Mouse (Mus musculus): Measurements from ENCODE around the gene Cd69. TPM values are rescaled to one million over a fixed set of nuclear protein-coding genes. Genes with fewer than 3 reads are reported as not detected.

The Cd69 gene
- total and polyA plus RNA-seq, 2 experiments from 2014 or later, result not detected

GRCm38 (mm10) chr6:129238275-129239038, 36.8 kb downstream of the Cd69 start:
- DNase-seq (ENCODE audit: low spot score), result peak; percentile 47
- H3K4me2 ChIP-seq (ENCODE audit: low read depth, low read length), result peak overlapping the region; percentile 86

GRCm38 (mm10) chr6:129237350-129238274, 37.6 kb downstream of the Cd69 start:
- no peaks in the 10 kb centered on the region for H3K36me3 ChIP-seq (ENCODE audit: insufficient read depth, low read length)
- DNase-seq (ENCODE audit: low spot score), result peak; percentile 86
- peak overlapping the region; percentile 52 for H3K4me3 ChIP-seq (ENCODE audit: low read length)
- TF ChIP-seq CTCF (IDR thresholded peaks at IDR 0.05; ENCODE audit: low read depth), result peak; percentile 84
- peak overlapping the region; percentile 86 for H3K4me2 ChIP-seq (ENCODE audit: low read depth, low read length)
- H3K9ac ChIP-seq (replicated peaks; ENCODE audit: low read length), result peak overlapping the region; percentile 46; the same call in 1 of the 2 replicates
- ATAC-seq, result peak; percentile 97
- 18% methylated on average over 16 of the region's 16 CpGs for WGBS
- H3K4me1 ChIP-seq (ENCODE audit: insufficient read depth, low read length), result no peaks in the 10 kb centered on the region
- H3K27ac ChIP-seq, result no peak overlapping the region
- H3K9me3 ChIP-seq (ENCODE audit: low read length), result no peaks in the 10 kb centered on the region
- H3K27me3 ChIP-seq (ENCODE audit: insufficient read depth, low read length), result no peaks in the 10 kb centered on the region

More at GRCm38 (mm10) chr6:129238275-129239038, 36.8 kb downstream of the Cd69 start:
- Histone ChIP-seq H3K9me3 (ENCODE audit: low read length) (no peaks in the 10 kb centered on the region), H3K4me3 (ENCODE audit: low read length) (peak overlapping the region; percentile 52), H3K4me1 (ENCODE audit: insufficient read depth, low read length) (no peaks in the 10 kb centered on the region), H3K27ac (no peak overlapping the region), H3K27me3 (ENCODE audit: insufficient read depth, low read length) (no peaks in the 10 kb centered on the region), H3K36me3 (ENCODE audit: insufficient read depth, low read length) (no peaks in the 10 kb centered on the region), H3K9ac (replicated peaks; ENCODE audit: low read length) (peak overlapping the region; percentile 46; the same call in 1 of the 2 replicates)
- WGBS, result 13% methylated on average over 14 of the region's 14 CpGs
- ATAC-seq, result peak; percentile 77
- TF ChIP-seq CTCF (IDR thresholded peaks at IDR 0.05; ENCODE audit: low read depth), result no peak

GRCm38 (mm10) chr6:129236652-129237342, 38.4 kb downstream of the Cd69 start:
- DNase-seq (ENCODE audit: low spot score), result no peak
- H3K4me1 ChIP-seq (ENCODE audit: insufficient read depth, low read length), result no peaks in the 10 kb centered on the region

GRCm38 (mm10) chr6:129235855-129236461, 39.3 kb downstream of the Cd69 start:
- H3K36me3 ChIP-seq (ENCODE audit: insufficient read depth, low read length), result no peaks in the 10 kb centered on the region
- H3K27ac ChIP-seq, result no peak overlapping the region
- H3K27me3 ChIP-seq (ENCODE audit: insufficient read depth, low read length), result no peaks in the 10 kb centered on the region
- WGBS, result 89% methylated on average over 5 of the region's 5 CpGs
- no peak overlapping the region for H3K4me3 ChIP-seq (ENCODE audit: low read length)
- DNase-seq (ENCODE audit: low spot score) (no peak), ATAC-seq (no peak)
- TF ChIP-seq CTCF (IDR thresholded peaks at IDR 0.05; ENCODE audit: low read depth), result no peak
- H3K9ac ChIP-seq (replicated peaks; ENCODE audit: low read length), result no peak overlapping the region
- no peaks in the 10 kb centered on the region for H3K4me1 ChIP-seq (ENCODE audit: insufficient read depth, low read length)
- H3K4me2 ChIP-seq (ENCODE audit: low read depth, low read length), result no peak overlapping the region
- no peaks in the 10 kb centered on the region for H3K9me3 ChIP-seq (ENCODE audit: low read length)

More at GRCm38 (mm10) chr6:129236652-129237342, 38.4 kb downstream of the Cd69 start:
- Histone ChIP-seq H3K4me2 (ENCODE audit: low read depth, low read length) (no peak overlapping the region), H3K36me3 (ENCODE audit: insufficient read depth, low read length) (no peaks in the 10 kb centered on the region), H3K27ac (no peak overlapping the region), H3K9ac (replicated peaks; ENCODE audit: low read length) (no peak overlapping the region), H3K4me3 (ENCODE audit: low read length) (no peak overlapping the region), H3K9me3 (ENCODE audit: low read length) (no peaks in the 10 kb centered on the region), H3K27me3 (ENCODE audit: insufficient read depth, low read length) (no peaks in the 10 kb centered on the region)
- WGBS, result 85% methylated on average over 2 of the region's 2 CpGs
- ATAC-seq, result no peak
- no peak for TF ChIP-seq CTCF (IDR thresholded peaks at IDR 0.05; ENCODE audit: low read depth)

GRCm38 (mm10) chr6:129234456-129235360, 40.5 kb downstream of the Cd69 start:
- Histone ChIP-seq H3K9ac (replicated peaks; ENCODE audit: low read length) (no peak overlapping the region), H3K27me3 (ENCODE audit: insufficient read depth, low read length) (no peaks in the 10 kb centered on the region), H3K4me2 (ENCODE audit: low read depth, low read length) (no peak overlapping the region), H3K9me3 (ENCODE audit: low read length) (no peaks in the 10 kb centered on the region), H3K36me3 (ENCODE audit: insufficient read depth, low read length) (no peaks in the 10 kb centered on the region), H3K4me3 (ENCODE audit: low read length) (no peak overlapping the region), H3K27ac (no peak overlapping the region), H3K4me1 (ENCODE audit: insufficient read depth, low read length) (no peaks in the 10 kb centered on the region)
- DNase-seq (ENCODE audit: low spot score) (no peak), ATAC-seq (no peak)
- 80% methylated on average over 8 of the region's 8 CpGs for WGBS
- no peak for TF ChIP-seq CTCF (IDR thresholded peaks at IDR 0.05; ENCODE audit: low read depth)
